Mouse (Mus musculus): ENCODE measurements around the gene Pptc7. TPM values are rescaled to one million over a fixed set of nuclear protein-coding genes. Genes with fewer than 3 reads are reported as not detected.
"Not testable (repeated sequence)": the region's sequence is repeated elsewhere in the genome, so short reads cannot be mapped to it uniquely, and the experiment has no call there.

Gene Pptc7
- polyA plus RNA-seq, 1 experiment = 48.4 TPM

- Histone ChIP-seq H3K27ac (ENCODE audit: insufficient read depth, low read length) (peak overlapping the region; percentile 4; the same call in 1 of the 2 replicates), H3K27me3 (ENCODE audit: control insufficient read depth, insufficient read depth, low read length) (no peaks in the 10 kb centered on the region), H3K4me3 (replicated peaks; ENCODE audit: insufficient read depth, low read depth, low read length) (no peak overlapping the region), H3K4me1 (ENCODE audit: control insufficient read depth, insufficient read depth, low read length) (peaks cover 41% of the 10 kb centered on the region)
- WGBS = 54% methylated on average over 11 of the region's 11 CpGs
- DNase-seq = peak; percentile 64
- TF ChIP-seq CTCF (IDR thresholded peaks at IDR 0.05; ENCODE audit: borderline replicate concordance, insufficient read depth, low read depth, low read length) (no peak), POLR2A (IDR thresholded peaks at IDR 0.05; ENCODE audit: borderline replicate concordance, insufficient read depth, low read length) (no peak)
Measured at GRCm38 (mm10) chr5:122317329-122318045, 33.3 kb downstream of the Pptc7 start.

GRCm38 (mm10) chr5:122318100-122318499, 33.9 kb downstream of the Pptc7 start:
- Histone ChIP-seq H3K27me3 (ENCODE audit: control insufficient read depth, insufficient read depth, low read length) (no peaks in the 10 kb centered on the region), H3K4me3 (replicated peaks; ENCODE audit: insufficient read depth, low read depth, low read length) (no peak overlapping the region), H3K4me1 (ENCODE audit: control insufficient read depth, insufficient read depth, low read length) (peaks cover 35% of the 10 kb centered on the region), H3K27ac (ENCODE audit: insufficient read depth, low read length) (no peak overlapping the region)
- no peak for DNase-seq
- WGBS = 87% methylated on average over 3 of the region's 3 CpGs
- TF ChIP-seq POLR2A (IDR thresholded peaks at IDR 0.05; ENCODE audit: borderline replicate concordance, insufficient read depth, low read length) (no peak), CTCF (IDR thresholded peaks at IDR 0.05; ENCODE audit: borderline replicate concordance, insufficient read depth, low read depth, low read length) (peak; percentile 33; the same call in 1 of the 2 replicates)

- H3K4me1 ChIP-seq (ENCODE audit: control insufficient read depth, insufficient read depth, low read length) = peaks cover 29% of the 10 kb centered on the region
- not testable (repeated sequence) for H3K27me3 ChIP-seq (ENCODE audit: control insufficient read depth, insufficient read depth, low read length); DNase-seq; H3K4me3 ChIP-seq (replicated peaks; ENCODE audit: insufficient read depth, low read depth, low read length); H3K27ac ChIP-seq (ENCODE audit: insufficient read depth, low read length)
- 92% methylated on average over 3 of the region's 3 CpGs for WGBS
Measured at GRCm38 (mm10) chr5:122318976-122319375, 34.8 kb downstream of the Pptc7 start.

GRCm38 (mm10) chr5:122319474-122320204, 35.5 kb downstream of the Pptc7 start:
- H3K27ac ChIP-seq (ENCODE audit: insufficient read depth, low read length) = no peak overlapping the region
- 74% methylated on average over 14 of the region's 14 CpGs for WGBS
- no peaks in the 10 kb centered on the region for H3K27me3 ChIP-seq (ENCODE audit: control insufficient read depth, insufficient read depth, low read length)
- H3K4me3 ChIP-seq (replicated peaks; ENCODE audit: insufficient read depth, low read depth, low read length) = no peak overlapping the region
- DNase-seq = no peak
- peaks cover 34% of the 10 kb centered on the region for H3K4me1 ChIP-seq (ENCODE audit: control insufficient read depth, insufficient read depth, low read length)
- TF ChIP-seq POLR2A (IDR thresholded peaks at IDR 0.05; ENCODE audit: borderline replicate concordance, insufficient read depth, low read length) (no peak), CTCF (IDR thresholded peaks at IDR 0.05; ENCODE audit: borderline replicate concordance, insufficient read depth, low read depth, low read length) (no peak)

GRCm38 (mm10) chr5:122320205-122320781, 36.1 kb downstream of the Pptc7 start:
- no peak for DNase-seq
- no peak overlapping the region for H3K27ac ChIP-seq (ENCODE audit: insufficient read depth, low read length)
- TF ChIP-seq CTCF (IDR thresholded peaks at IDR 0.05; ENCODE audit: borderline replicate concordance, insufficient read depth, low read depth, low read length) (no peak), POLR2A (IDR thresholded peaks at IDR 0.05; ENCODE audit: borderline replicate concordance, insufficient read depth, low read length) (no peak)
- WGBS = 89% methylated on average over 12 of the region's 12 CpGs
- H3K4me1 ChIP-seq (ENCODE audit: control insufficient read depth, insufficient read depth, low read length) = peaks cover 31% of the 10 kb centered on the region
- no peaks in the 10 kb centered on the region for H3K27me3 ChIP-seq (ENCODE audit: control insufficient read depth, insufficient read depth, low read length)
- H3K4me3 ChIP-seq (replicated peaks; ENCODE audit: insufficient read depth, low read depth, low read length) = no peak overlapping the region

- 49% methylated on average over 8 of the region's 8 CpGs for WGBS
- no peak for DNase-seq
- Histone ChIP-seq H3K27me3 (ENCODE audit: control insufficient read depth, insufficient read depth, low read length) (no peaks in the 10 kb centered on the region), H3K27ac (ENCODE audit: insufficient read depth, low read length) (peak overlapping the region; percentile 70), H3K4me3 (replicated peaks; ENCODE audit: insufficient read depth, low read depth, low read length) (no peak overlapping the region), H3K4me1 (ENCODE audit: control insufficient read depth, insufficient read depth, low read length) (peaks cover 28% of the 10 kb centered on the region)
- TF ChIP-seq POLR2A (IDR thresholded peaks at IDR 0.05; ENCODE audit: borderline replicate concordance, insufficient read depth, low read length) (no peak), CTCF (IDR thresholded peaks at IDR 0.05; ENCODE audit: borderline replicate concordance, insufficient read depth, low read depth, low read length) (no peak)
Measured at GRCm38 (mm10) chr5:122323523-122323922, 39.4 kb downstream of the Pptc7 start.

GRCm38 (mm10) chr5:122324608-122325431, 40.7 kb downstream of the Pptc7 start:
- DNase-seq = peak; percentile 94 to 97
- H3K27me3 ChIP-seq (ENCODE audit: control insufficient read depth, insufficient read depth, low read length) = no peaks in the 10 kb centered on the region
- H3K27ac ChIP-seq (ENCODE audit: insufficient read depth, low read length) = peak overlapping the region; percentile 91
- peak overlapping the region; percentile 9 for H3K4me3 ChIP-seq (replicated peaks; ENCODE audit: insufficient read depth, low read depth, low read length)
- H3K4me1 ChIP-seq (ENCODE audit: control insufficient read depth, insufficient read depth, low read length) = peaks cover 28% of the 10 kb centered on the region
- TF ChIP-seq POLR2A (IDR thresholded peaks at IDR 0.05; ENCODE audit: borderline replicate concordance, insufficient read depth, low read length) (peak; percentile 67; the same call in 1 of the 2 replicates), CTCF (IDR thresholded peaks at IDR 0.05; ENCODE audit: borderline replicate concordance, insufficient read depth, low read depth, low read length) (peak; percentile 60)
- 11% methylated on average over 23 of the region's 23 CpGs for WGBS
